Mouse (Mus musculus): ENCODE results near the gene Thada.

- no peak for TF ChIP-seq POLR2A (IDR thresholded peaks at IDR 0.05; ENCODE audit: low read depth, low read length)
- no peak for TF ChIP-seq NRF1 (IDR thresholded peaks at IDR 0.05; ENCODE audit: low read depth, low read length)
- no peak for TF ChIP-seq CTCF (conservative IDR thresholded peaks at IDR 0.05 in 1 of 2, IDR thresholded peaks at IDR 0.05 in 1 of 2; ENCODE audit: low read depth in 2 of 2, low read length in 2 of 2)
Measured at GRCm38 (mm10) chr17:84505922-84506321, 39.9 kb upstream of the Thada start.

Measured in CH12.LX (cell line).